Mouse (Mus musculus): Measurements from ENCODE around the gene Efcab12.

Efcab12 gene

GRCm38 (mm10) chr6:115791842-115792686 is 46.1 kb downstream of the Efcab12 start:
- no peak for DNase-seq (ENCODE audit: low read depth, low spot score)

- no peak for DNase-seq (ENCODE audit: low read depth, low spot score)
These were observed 47.2 kb downstream of the Efcab12 start for GRCm38 (mm10) chr6:115791016-115791415.

GRCm38 (mm10) chr6:115782781-115783180 is 55.4 kb downstream of the Efcab12 start:
- DNase-seq (ENCODE audit: low read depth, low spot score) = no peak

GRCm38 (mm10) chr6:115776363-115776762 is 61.8 kb downstream of the Efcab12 start:
- DNase-seq (ENCODE audit: low read depth, low spot score) = peak; percentile 13

- peak; percentile 29 for DNase-seq (ENCODE audit: low read depth, low spot score)
These were observed 62.4 kb downstream of the Efcab12 start for GRCm38 (mm10) chr6:115775838-115776237.

GRCm38 (mm10) chr6:115774501-115774921 is 63.7 kb downstream of the Efcab12 start, which contains the start of gene Cand2:
TSS of gene Cand2 (plus strand) at chr6:115774538.
- peak; percentile 73 for DNase-seq (ENCODE audit: low read depth, low spot score)

- peak; percentile 73 for DNase-seq (ENCODE audit: low read depth, low spot score)
These were observed 64.2 kb downstream of the Efcab12 start for GRCm38 (mm10) chr6:115773966-115774413.

GRCm38 (mm10) chr6:115772604-115773003 is 65.6 kb downstream of the Efcab12 start:
- peak; percentile 55 for DNase-seq (ENCODE audit: low read depth, low spot score)

- DNase-seq (ENCODE audit: low read depth, low spot score) = no peak
These were observed 66.0 kb downstream of the Efcab12 start for GRCm38 (mm10) chr6:115772201-115772600.

GRCm38 (mm10) chr6:115770852-115771251 is 67.4 kb downstream of the Efcab12 start:
- DNase-seq (ENCODE audit: low read depth, low spot score) = no peak

- DNase-seq (ENCODE audit: low read depth, low spot score) = no peak
These were observed 68.0 kb downstream of the Efcab12 start for GRCm38 (mm10) chr6:115770059-115770670.

- peak; percentile 33 for DNase-seq (ENCODE audit: low read depth, low spot score)
These were observed 70.0 kb downstream of the Efcab12 start for GRCm38 (mm10) chr6:115768207-115768606.

- no peak for DNase-seq (ENCODE audit: low read depth, low spot score)
These were observed 70.9 kb downstream of the Efcab12 start for GRCm38 (mm10) chr6:115767357-115767756.

- DNase-seq (ENCODE audit: low read depth, low spot score) = peak; percentile 46
These were observed 74.0 kb downstream of the Efcab12 start for GRCm38 (mm10) chr6:115764179-115764578.

GRCm38 (mm10) chr6:115761995-115762756 is 76.0 kb downstream of the Efcab12 start, which contains the start of gene Tmem40:
TSS of gene Tmem40 (minus strand) at chr6:115762410.
- peak; percentile 13 for DNase-seq (ENCODE audit: low read depth, low spot score)

GRCm38 (mm10) chr6:115760982-115761381 is 77.2 kb downstream of the Efcab12 start:
- peak; percentile 64 for DNase-seq (ENCODE audit: low read depth, low spot score)
